Mouse (Mus musculus) kidney, adult 18-20 months (tissue): ENCODE results near the gene 4930579F01Rik.

Source experiments
- DNase-seq: peaks from one replicate; pipeline ENCODE4 v3.0.0; 2021

Gene 4930579F01Rik

GRCm38 (mm10) chr3:138215395-138215989, 21.9 kb upstream of the 4930579F01Rik start:
- no peak for DNase-seq

- DNase-seq: no peak
Observed at GRCm38 (mm10) chr3:138212431-138212951, 18.9 kb upstream of the 4930579F01Rik start.

- DNase-seq: no peak
Observed at GRCm38 (mm10) chr3:138210432-138211075, 16.9 kb upstream of the 4930579F01Rik start.

- DNase-seq: no peak
Observed at GRCm38 (mm10) chr3:138208821-138209220, 15.2 kb upstream of the 4930579F01Rik start.

- no peak for DNase-seq
Observed at GRCm38 (mm10) chr3:138198722-138199068, 5.1 kb upstream of the 4930579F01Rik start.

GRCm38 (mm10) chr3:138197973-138198721, 4.5 kb upstream of the 4930579F01Rik start:
- peak; percentile 87 for DNase-seq

- no peak for DNase-seq
Observed at GRCm38 (mm10) chr3:138197556-138197955, 3.9 kb upstream of the 4930579F01Rik start.

GRCm38 (mm10) chr3:138197093-138197492, 3.5 kb upstream of the 4930579F01Rik start:
- DNase-seq: no peak

GRCm38 (mm10) chr3:138192260-138192659, 1.4 kb downstream of the 4930579F01Rik start:
- no peak for DNase-seq

GRCm38 (mm10) chr3:138185995-138186930, 7.4 kb downstream of the 4930579F01Rik start:
- no peak for DNase-seq

- DNase-seq: no peak
Observed at GRCm38 (mm10) chr3:138185290-138185689, 8.3 kb downstream of the 4930579F01Rik start.

GRCm38 (mm10) chr3:138183371-138183770, 10.3 kb downstream of the 4930579F01Rik start:
- DNase-seq: no peak

GRCm38 (mm10) chr3:138182019-138182418, 11.6 kb downstream of the 4930579F01Rik start:
- DNase-seq: no peak

GRCm38 (mm10) chr3:138175551-138175950, 18.1 kb downstream of the 4930579F01Rik start:
- DNase-seq: no peak

GRCm38 (mm10) chr3:138173291-138173690, 20.3 kb downstream of the 4930579F01Rik start:
- DNase-seq: no peak

GRCm38 (mm10) chr3:138162553-138163183, 31.0 kb downstream of the 4930579F01Rik start:
- no peak for DNase-seq

- no peak for DNase-seq
Observed at GRCm38 (mm10) chr3:138161623-138162022, 32.0 kb downstream of the 4930579F01Rik start.

- DNase-seq: no peak
Observed at GRCm38 (mm10) chr3:138156651-138157050, 37.0 kb downstream of the 4930579F01Rik start.

GRCm38 (mm10) chr3:138155062-138155461, 38.6 kb downstream of the 4930579F01Rik start:
- DNase-seq: no peak

- DNase-seq: no peak
Observed at GRCm38 (mm10) chr3:138148811-138149210, 44.8 kb downstream of the 4930579F01Rik start.

- DNase-seq: peak; percentile 75
Observed at GRCm38 (mm10) chr3:138144642-138145171, 48.9 kb downstream of the 4930579F01Rik start, which contains the start of gene Mttp. Mttp (minus strand) TSS chr3:138144968.
